Mouse (Mus musculus) gastrocnemius, postnatal 4 days (tissue): ENCODE results near the gene Rbm17. TPM values are rescaled to one million over a fixed set of nuclear protein-coding genes. Genes with fewer than 3 reads are reported as not detected.
A peak's percentile ranks its signal among the peaks of the same experiment; 100 is the strongest.
"Not testable (repeated sequence)": the region's sequence is repeated elsewhere in the genome, so short reads cannot be mapped to it uniquely, and the experiment has no call there.

Experiments
- DNase-seq, 2 experiments: peaks; one replicate each; pipeline ENCODE4 v3.0.0; 2021 to 2022; ENCODE audit warnings: low spot score in 2 of 2, mixed read lengths in 2 of 2
- long read RNA-seq, 2 experiments: library from polyadenylated mRNA; stranded (forward); transcript quantifications; one replicate each; pipeline ENCODE4 v2.0.0; 2021
- total RNA-seq, 2 experiments: library from RNA; stranded (reverse); gene quantifications; 2 replicates each; pipeline ENCODE4 v1.2.3; 2021

Gene Rbm17
- total RNA-seq: 10 to 100 TPM; 86.5 to 99.4 TPM
- long read RNA-seq, experiment 1, transcript Rbm17-201 (12 exons, 1,599 nt): major isoform, 60 of 69 reads
- long read RNA-seq, experiment 1, partial matches to known transcripts: 6 of 69 reads
- long read RNA-seq, experiment 1, other reads (novel, unspliced or antisense): 3 of 69 reads
- long read RNA-seq, experiment 2, transcript Rbm17-201 (12 exons, 1,599 nt): major isoform, 64 of 82 reads
- long read RNA-seq, experiment 2, partial matches to known transcripts: 4 of 82 reads
- long read RNA-seq, experiment 2, other reads (novel, unspliced or antisense): 13 of 82 reads

- DNase-seq: no peak
Measured at GRCm38 (mm10) chr2:11604053-11604452, at the start of gene Rbm17. TSS of gene Rbm17 (minus strand) at chr2:11604153.

GRCm38 (mm10) chr2:11653330-11653729 is 49.4 kb upstream of the Rbm17 start:
- no peak for DNase-seq

GRCm38 (mm10) chr2:11652780-11653179 is 48.8 kb upstream of the Rbm17 start:
- no peak for DNase-seq

GRCm38 (mm10) chr2:11652196-11652595 is 48.2 kb upstream of the Rbm17 start:
- DNase-seq: no peak

GRCm38 (mm10) chr2:11651476-11651875 is 47.5 kb upstream of the Rbm17 start:
- no peak for DNase-seq

GRCm38 (mm10) chr2:11645297-11645696 is 41.3 kb upstream of the Rbm17 start:
- DNase-seq: no peak

- no peak for DNase-seq
Measured at GRCm38 (mm10) chr2:11644057-11644456, 40.1 kb upstream of the Rbm17 start.

GRCm38 (mm10) chr2:11642451-11642941 is 38.5 kb upstream of the Rbm17 start, which contains the start of gene Il2ra:
TSS of gene Il2ra (plus strand) at chr2:11642807.
- no peak for DNase-seq

- DNase-seq: no peak
Measured at GRCm38 (mm10) chr2:11637115-11637514, 33.2 kb upstream of the Rbm17 start.

- DNase-seq: no peak
Measured at GRCm38 (mm10) chr2:11636138-11636480, 32.2 kb upstream of the Rbm17 start.

- DNase-seq: no peak
Measured at GRCm38 (mm10) chr2:11635471-11636137, 31.7 kb upstream of the Rbm17 start.

GRCm38 (mm10) chr2:11635035-11635434 is 31.1 kb upstream of the Rbm17 start:
- DNase-seq: no peak

- DNase-seq: no peak
Measured at GRCm38 (mm10) chr2:11625890-11626289, 21.9 kb upstream of the Rbm17 start, which contains the start of gene Gm17490. TSS of gene Gm17490 (minus strand) at chr2:11626264.

- DNase-seq: no peak
Measured at GRCm38 (mm10) chr2:11623726-11624125, 19.8 kb upstream of the Rbm17 start.

- no peak for DNase-seq
Measured at GRCm38 (mm10) chr2:11623173-11623572, 19.2 kb upstream of the Rbm17 start.

- DNase-seq: no peak
Measured at GRCm38 (mm10) chr2:11619598-11619997, 15.6 kb upstream of the Rbm17 start.

- DNase-seq: no peak
Measured at GRCm38 (mm10) chr2:11616846-11617245, 12.9 kb upstream of the Rbm17 start.

- not testable (repeated sequence) for DNase-seq
Measured at GRCm38 (mm10) chr2:11612939-11613338, 9.0 kb upstream of the Rbm17 start.

GRCm38 (mm10) chr2:11606718-11607117 is 2.8 kb upstream of the Rbm17 start:
- DNase-seq: not testable (repeated sequence)

- no peak for DNase-seq
Measured at GRCm38 (mm10) chr2:11604911-11605310, 958 bp upstream of the Rbm17 start.

- DNase-seq: peak; percentile 84 to 93
Measured at GRCm38 (mm10) chr2:11602506-11603489, 1.2 kb downstream of the Rbm17 start.
